Mouse (Mus musculus) forebrain, embryonic 11.5 days (tissue): ENCODE results near the gene Pm20d1. TPM values are rescaled to one million over a fixed set of nuclear protein-coding genes. Genes with fewer than 3 reads are reported as not detected.

Source experiments
- ATAC-seq: fragments of 200-750 bp; cut with Nextera tagmentation; replicated peaks from 2 replicates; pipeline ENCODE4 v1.8.0; 2017; ENCODE audit warnings: moderate TSS enrichment; ENCODE audit not compliant: low FRiP score
- DNase-seq: peaks from one replicate; pipeline ENCODE4 v3.0.0-alpha.2; 2017; ENCODE audit warnings: low spot score
- H3K27ac ChIP-seq: fragments of 300-500 bp; sonication (generic); 2 replicates; pipeline ENCODE4 v1.5.1; 2014; ENCODE audit warnings: low read depth, low read length
- H3K27me3 ChIP-seq: fragments of 300-500 bp; sonication (generic); 2 replicates; pipeline ENCODE4 v1.6.1; 2014; ENCODE audit warnings: mild to moderate bottlenecking, low read length, mixed read lengths; ENCODE audit not compliant: control insufficient read depth, insufficient read depth
- H3K36me3 ChIP-seq: fragments of 300-500 bp; sonication (generic); 2 replicates; pipeline ENCODE4 v1.6.1; 2014; ENCODE audit warnings: mild to moderate bottlenecking, low read length, moderate library complexity, mixed read lengths; ENCODE audit not compliant: control insufficient read depth, insufficient read depth
- H3K4me1 ChIP-seq: fragments of 300-500 bp; sonication (generic); replicated peaks from 2 replicates; pipeline ENCODE4 v1.6.1; 2014; ENCODE audit warnings: low read length, mixed read lengths; ENCODE audit not compliant: control insufficient read depth, insufficient read depth
- H3K4me2 ChIP-seq: fragments of 300-500 bp; sonication (generic); 2 replicates; pipeline ENCODE4 v1.6.1; 2014; ENCODE audit warnings: low read depth, mild to moderate bottlenecking, low read length, moderate library complexity, mixed read lengths; ENCODE audit not compliant: severe bottlenecking
- H3K4me3 ChIP-seq: fragments of 300-500 bp; sonication (generic); 2 replicates; pipeline ENCODE4 v1.5.1; 2014; ENCODE audit warnings: low read depth, low read length
- H3K9ac ChIP-seq: fragments of 300-500 bp; sonication (generic); 2 replicates; pipeline ENCODE4 v1.6.1; 2014; ENCODE audit warnings: low read length
- H3K9me3 ChIP-seq: fragments of 300-500 bp; sonication (generic); 2 replicates; pipeline ENCODE4 v1.6.1; 2016; ENCODE audit warnings: low read length, mixed read lengths; ENCODE audit not compliant: control insufficient read depth
- WGBS: fragments of 180-500 bp; shearing (Covaris S2); extraction: QIAGEN DNeasy Blood & Tissue Kit; methylation state at CpG from one replicate; pipeline ENCODE4 v1.1.7; 2014; 5-methylcytosine and 5-hydroxymethylcytosine counted together
- polyA plus RNA-seq: library from polyadenylated mRNA; unstranded; fragments of >200 nt; fragmentation: Nextera tagmentation; extraction: Ambion mirVana; gene quantifications from 2 replicates; pipeline ENCODE4 v1.2.1, GENCODE M21; 2014

Pm20d1 gene
- polyA plus RNA-seq, 1 experiment from 2014 or later: 0.86 TPM

DNA sequence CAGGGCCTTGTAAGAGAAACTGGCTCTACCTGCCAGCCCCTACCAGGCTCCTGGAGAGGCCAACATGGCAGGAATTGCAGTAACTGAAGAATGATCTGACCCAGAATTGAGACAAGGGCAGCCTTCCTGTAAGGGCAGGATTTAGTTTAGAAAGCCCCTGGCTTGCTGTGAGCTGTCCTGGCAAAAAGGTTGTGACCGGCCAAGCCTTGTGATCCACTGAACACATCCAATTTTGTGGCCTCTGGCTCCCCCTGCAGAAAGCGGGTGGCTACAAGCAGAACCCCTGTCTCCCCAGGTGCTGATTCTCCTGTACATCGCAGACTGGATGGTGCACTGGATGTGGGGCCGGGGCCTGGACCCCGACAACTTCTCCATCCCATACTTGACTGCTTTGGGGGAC is 49.1 kb downstream of the Pm20d1 start:
- no peaks in the 10 kb centered on the region; the same call in 1 of the 2 replicates for H3K36me3 ChIP-seq
- H3K9ac ChIP-seq: no peak overlapping the region
- no peaks in the 10 kb centered on the region for H3K27me3 ChIP-seq
- ATAC-seq: no peak
- H3K9me3 ChIP-seq: no peaks in the 10 kb centered on the region
- H3K27ac ChIP-seq: no peak overlapping the region
- H3K4me3 ChIP-seq: no peak overlapping the region
- DNase-seq: no peak
- no peak overlapping the region for H3K4me2 ChIP-seq
- 77% methylated on average over 5 of the region's 5 CpGs for WGBS
- H3K4me1 ChIP-seq: no peaks in the 10 kb centered on the region

DNA sequence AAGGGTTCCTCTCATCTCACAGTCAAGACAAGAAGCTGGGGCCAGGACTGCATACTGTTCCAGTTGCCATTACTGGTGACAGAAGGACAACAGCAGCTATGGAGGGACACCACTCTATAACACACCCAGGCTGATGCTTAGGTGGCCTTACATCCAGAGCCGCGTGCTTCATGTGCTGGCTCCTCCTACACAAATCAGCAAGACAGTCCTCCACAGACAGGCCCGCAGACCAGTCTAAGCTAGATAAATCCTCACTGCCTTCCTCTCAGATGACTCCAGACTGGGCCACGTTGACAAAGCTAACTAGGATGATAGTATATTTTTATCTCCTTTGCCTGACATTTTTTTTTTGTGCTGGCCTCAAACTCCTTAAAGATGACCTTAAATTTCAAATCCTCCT is 64.6 kb downstream of the Pm20d1 start:
- no peak overlapping the region for H3K4me2 ChIP-seq
- WGBS: 85% methylated on average over 4 of the region's 4 CpGs

DNA sequence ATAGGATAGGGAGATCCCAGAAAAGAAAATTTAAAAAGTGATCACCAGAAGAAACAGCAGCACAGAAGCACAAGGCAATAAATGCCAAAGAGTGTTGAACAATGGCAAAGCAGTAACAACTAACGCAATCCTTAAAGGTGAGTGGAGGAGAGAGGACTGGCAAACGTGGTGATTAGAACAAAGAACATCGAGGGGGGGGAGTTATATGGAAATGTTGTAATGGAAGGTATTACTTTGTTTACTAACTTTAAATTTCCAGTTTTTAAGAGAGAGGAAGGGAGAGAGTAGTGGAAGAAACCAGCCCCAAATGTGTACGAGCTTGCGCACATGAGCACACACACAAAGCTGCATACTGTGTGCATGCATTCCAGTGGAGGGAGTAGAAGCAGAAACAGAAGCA is 68.4 kb downstream of the Pm20d1 start:
- DNase-seq (no peak), ATAC-seq (no peak)
- no peaks in the 10 kb centered on the region for H3K27me3 ChIP-seq
- H3K9ac ChIP-seq: no peak overlapping the region
- H3K9me3 ChIP-seq: no peaks in the 10 kb centered on the region
- H3K27ac ChIP-seq: no peak overlapping the region
- no peaks in the 10 kb centered on the region for H3K36me3 ChIP-seq
- 83% methylated on average over 5 of the region's 5 CpGs for WGBS
- no peak overlapping the region for H3K4me2 ChIP-seq
- peaks cover 3% of the 10 kb centered on the region; the same call in 1 of the 2 replicates for H3K4me1 ChIP-seq
- no peak overlapping the region for H3K4me3 ChIP-seq

More for the DNA sequence above, 64.6 kb downstream of the Pm20d1 start:
- no peak for ATAC-seq
- DNase-seq: no peak
- no peak overlapping the region for H3K9ac ChIP-seq
- H3K4me3 ChIP-seq: no peak overlapping the region
- H3K27me3 ChIP-seq: no peaks in the 10 kb centered on the region
- H3K4me1 ChIP-seq: no peaks in the 10 kb centered on the region
- H3K36me3 ChIP-seq: no peaks in the 10 kb centered on the region
- no peaks in the 10 kb centered on the region for H3K9me3 ChIP-seq
- H3K27ac ChIP-seq: no peak overlapping the region

DNA sequence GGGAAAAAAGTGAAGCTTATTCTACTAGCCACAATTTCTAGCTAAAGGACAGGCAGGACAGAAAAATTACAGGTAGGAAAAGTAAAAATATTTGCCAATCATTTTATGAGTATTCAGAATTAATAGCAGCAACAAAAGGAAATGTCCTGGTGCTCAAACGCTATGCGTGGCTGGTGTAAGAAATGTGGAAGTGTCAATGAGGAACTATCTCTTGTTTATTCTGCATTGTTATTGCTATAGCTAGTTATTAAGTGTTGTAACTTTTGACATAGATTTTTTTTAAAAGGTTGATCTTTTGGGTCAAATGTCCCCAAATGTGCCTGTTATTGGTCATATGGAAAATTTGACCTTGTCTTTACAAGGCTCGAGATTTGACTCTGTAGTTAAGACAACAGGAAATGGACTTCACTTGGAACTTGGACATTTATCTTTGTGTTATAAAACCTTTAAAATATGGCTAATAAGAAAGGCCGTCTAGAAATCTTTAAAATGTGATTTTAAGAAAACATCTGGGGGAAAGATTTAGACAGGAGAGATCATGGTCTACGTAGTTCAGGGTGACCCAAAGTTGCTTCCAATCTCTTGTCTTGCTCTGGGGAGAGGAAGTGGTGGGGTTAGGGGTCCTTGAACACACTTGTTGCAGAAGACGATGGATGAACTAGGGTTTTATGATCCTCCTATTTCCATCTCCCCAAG is 69.3 kb downstream of the Pm20d1 start:
- H3K27ac ChIP-seq: no peak overlapping the region
- no peak overlapping the region for H3K4me2 ChIP-seq
- H3K4me1 ChIP-seq: peaks cover 3% of the 10 kb centered on the region; the same call in 1 of the 2 replicates
- no peak for DNase-seq
- H3K9ac ChIP-seq: no peak overlapping the region
- H3K4me3 ChIP-seq: peak overlapping the region; percentile 57; the same call in 1 of the 2 replicates
- H3K27me3 ChIP-seq: no peaks in the 10 kb centered on the region
- H3K36me3 ChIP-seq: no peaks in the 10 kb centered on the region
- WGBS: 78% methylated on average over 6 of the region's 6 CpGs
- H3K9me3 ChIP-seq: no peaks in the 10 kb centered on the region
- peak; percentile 45; the same call in 1 of the 2 replicates for ATAC-seq

DNA sequence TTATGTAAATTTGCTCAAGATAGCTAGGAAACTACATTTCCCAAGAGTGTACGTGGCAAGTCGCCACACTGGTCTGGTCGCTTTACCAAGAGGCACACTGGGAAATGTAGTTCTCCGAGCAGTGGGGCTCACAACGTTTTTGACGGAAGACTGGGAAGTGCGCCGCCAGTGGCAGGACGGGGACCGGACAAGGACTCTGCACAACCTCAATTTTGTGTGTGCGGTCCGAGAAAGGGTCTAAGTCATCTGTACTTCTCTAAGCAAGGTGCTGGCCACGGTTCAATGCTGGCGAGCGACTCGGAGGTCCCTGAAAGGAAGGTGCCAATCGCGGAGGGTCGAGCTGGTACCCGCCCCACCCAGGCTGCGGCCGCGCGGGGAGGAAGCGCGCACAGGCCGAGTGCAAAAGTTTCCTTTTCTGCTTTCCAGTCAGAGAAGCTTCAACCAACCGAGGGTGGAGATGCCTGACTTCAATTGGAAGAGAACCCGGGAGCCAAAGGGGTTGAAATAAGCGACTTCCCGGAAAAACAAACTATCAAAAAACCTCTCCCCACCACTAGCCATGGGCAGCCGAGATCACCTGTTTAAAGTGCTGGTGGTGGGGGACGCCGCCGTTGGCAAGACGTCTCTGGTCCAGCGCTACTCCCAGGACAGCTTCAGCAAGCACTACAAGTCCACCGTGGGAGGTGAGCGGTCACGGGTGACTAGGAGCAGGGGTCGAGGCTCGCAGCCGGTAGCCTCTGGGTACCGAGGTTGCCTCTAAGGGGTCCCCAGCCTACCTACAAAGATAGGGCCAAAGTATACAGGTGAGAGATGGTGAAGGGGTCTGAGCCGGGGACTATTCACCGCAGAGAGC is 70.1 kb downstream of the Pm20d1 start, which contains the start of gene Rab29:
Rab29 (plus strand) TSS at position 132 of the 853 bp plus-strand sequence.
- peak within 1 kb of the TSS; percentile 68 for H3K9ac ChIP-seq
- H3K4me1 ChIP-seq: peaks cover 3% of the 10 kb centered on the region; the same call in 1 of the 2 replicates
- no peak within 1 kb of the TSS for H3K27ac ChIP-seq
- under 1% methylated on average over 46 of the region's 46 CpGs for WGBS
- H3K27me3 ChIP-seq: no peaks in the 10 kb centered on the region
- no peaks in the 10 kb centered on the region for H3K9me3 ChIP-seq
- H3K36me3 ChIP-seq: no peaks in the 10 kb centered on the region
- peak; percentile 96 for ATAC-seq
- DNase-seq: peak; percentile 92
- H3K4me3 ChIP-seq: peak within 1 kb of the TSS; percentile 57
- H3K4me2 ChIP-seq: peak within 1 kb of the TSS; percentile 71

DNA sequence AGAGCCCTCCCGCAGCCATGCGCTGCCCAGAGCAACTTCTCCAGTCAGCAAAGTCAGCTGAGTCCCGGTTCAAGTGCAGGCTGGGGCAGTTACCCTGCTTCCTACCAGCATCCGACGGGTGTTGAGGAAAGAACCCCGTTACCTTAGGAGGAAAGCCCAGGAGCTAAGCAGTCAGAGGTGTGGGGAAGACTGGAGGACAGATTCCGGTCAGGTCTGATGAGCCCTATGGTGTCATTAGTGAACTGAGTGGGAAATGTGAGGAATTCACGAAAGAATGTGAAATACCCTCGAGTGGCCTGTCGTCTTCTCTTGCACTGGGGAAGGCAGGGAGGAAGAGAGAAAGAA is 70.7 kb downstream of the Pm20d1 start:
- Histone ChIP-seq H3K9ac (peak overlapping the region; percentile 68; the same call in 1 of the 2 replicates), H3K4me2 (peak overlapping the region; percentile 71), H3K36me3 (no peaks in the 10 kb centered on the region), H3K27me3 (no peaks in the 10 kb centered on the region), H3K4me3 (peak overlapping the region; percentile 57), H3K4me1 (peaks cover 3% of the 10 kb centered on the region; the same call in 1 of the 2 replicates), H3K9me3 (no peaks in the 10 kb centered on the region), H3K27ac (no peak overlapping the region)
- DNase-seq (no peak), ATAC-seq (no peak; the same call in 1 of the 2 replicates)
- WGBS: 35% methylated on average over 10 of the region's 10 CpGs

DNA sequence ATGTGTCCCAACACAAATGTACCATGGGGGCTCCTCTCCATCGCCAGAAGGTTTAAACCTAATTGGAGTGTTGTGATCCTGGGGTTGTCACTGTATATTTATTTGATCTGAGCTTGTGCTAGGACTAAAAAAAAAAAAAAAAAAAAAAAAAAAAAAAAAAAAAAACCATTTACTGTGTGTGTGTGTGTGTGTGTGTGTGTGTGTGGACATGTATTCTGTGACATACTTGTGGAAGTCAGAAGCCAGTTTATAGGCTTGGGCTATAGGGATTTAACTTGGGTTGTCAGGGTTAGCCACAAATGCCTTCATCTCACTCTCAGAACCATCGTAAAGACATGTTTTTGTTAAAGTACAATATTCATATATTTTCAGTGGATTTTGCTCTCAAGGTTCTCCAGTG is 72.4 kb downstream of the Pm20d1 start:
- Histone ChIP-seq H3K4me3 (no peak overlapping the region), H3K36me3 (no peaks in the 10 kb centered on the region), H3K4me2 (no peak overlapping the region), H3K9ac (no peak overlapping the region), H3K27me3 (no peaks in the 10 kb centered on the region), H3K27ac (no peak overlapping the region), H3K9me3 (no peaks in the 10 kb centered on the region), H3K4me1 (peaks cover 3% of the 10 kb centered on the region; the same call in 1 of the 2 replicates)
- WGBS: 91% methylated on average over 2 of the region's 2 CpGs
- ATAC-seq (no peak), DNase-seq (no peak)
